Mouse (Mus musculus): ENCODE measurements around the gene Kcnb1. TPM values are rescaled to one million over a fixed set of nuclear protein-coding genes. Genes with fewer than 3 reads are reported as not detected.

Gene Kcnb1
- polyA plus RNA-seq, 1 experiment from 2014 or later, result 3.5 TPM

DNA sequence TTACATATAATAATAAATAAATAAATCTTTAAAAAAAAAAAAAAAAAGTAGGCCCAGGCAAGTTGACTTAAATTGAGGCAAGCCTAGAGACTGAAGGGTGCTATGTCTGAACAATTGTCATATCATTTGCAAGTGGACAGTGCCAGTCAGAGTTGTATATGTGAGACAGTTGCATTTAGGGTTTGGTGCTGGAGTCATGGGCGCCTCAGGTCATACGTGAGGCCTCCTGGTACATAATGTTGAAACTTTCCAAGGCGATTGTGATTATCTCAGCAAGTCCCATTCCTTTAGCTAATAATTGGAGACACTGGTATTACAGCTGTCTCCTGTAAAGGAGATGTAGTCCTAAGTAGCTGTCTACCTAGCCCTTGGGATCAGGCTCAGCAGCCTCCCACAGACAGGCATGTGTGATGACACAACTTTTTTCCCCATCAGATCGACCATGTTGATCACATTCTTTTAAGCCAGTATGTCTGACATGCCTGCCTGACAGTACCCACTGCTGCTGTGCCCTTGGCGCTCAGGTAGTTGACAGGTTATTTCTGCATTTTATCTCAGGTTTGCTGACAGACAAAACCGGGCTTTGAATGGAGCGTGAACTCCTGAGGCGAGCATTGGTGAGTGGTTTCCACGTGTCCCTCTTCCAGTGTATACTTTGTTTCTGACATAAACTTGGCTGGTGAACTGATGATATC is 125.2 kb downstream of the Kcnb1 start:
- 26% methylated on average over 9 of the region's 9 CpGs for WGBS
- 0 out of 2 replicates have a peak overlapping the region, but pooled peaks have one; percentile 10 for H3K27ac ChIP-seq

DNA sequence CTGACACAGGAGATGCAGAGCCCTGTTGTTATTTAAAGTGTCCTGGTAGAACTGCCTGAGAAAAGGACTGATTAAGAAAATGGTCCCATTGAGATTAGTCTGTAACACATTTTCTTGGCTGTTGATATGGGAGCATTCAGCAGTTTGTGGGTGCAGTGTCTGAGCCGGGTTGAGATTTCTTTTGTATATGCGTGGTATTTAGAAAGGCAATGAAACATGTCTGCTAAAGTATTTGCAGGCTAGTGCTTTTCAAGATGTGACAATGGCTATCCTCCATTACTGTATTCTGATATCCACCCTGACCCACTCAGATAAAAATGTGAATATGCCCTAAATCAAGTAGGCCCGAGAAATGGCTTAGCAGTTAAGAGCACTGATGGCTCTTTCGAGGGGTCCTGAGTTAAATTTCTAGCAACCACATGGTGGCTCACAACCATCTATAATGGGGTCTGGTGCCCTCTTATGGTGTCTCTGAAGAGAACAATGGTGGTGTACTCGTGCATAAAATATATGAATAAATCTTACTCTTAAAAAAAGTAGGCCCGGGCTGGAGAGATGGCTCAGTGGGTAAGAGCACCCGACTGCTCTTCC is 126.0 kb downstream of the Kcnb1 start:
- no peaks in the 10 kb centered on the region for H3K27me3 ChIP-seq (ENCODE audit: control insufficient read depth, insufficient read depth, low read length)
- no peak for ATAC-seq (ENCODE audit: low FRiP score)
- H3K4me1 ChIP-seq (replicated peaks; ENCODE audit: control insufficient read depth, insufficient read depth, low read length), result peaks cover 27% of the 10 kb centered on the region
- peak overlapping the region; percentile 85 for H3K9ac ChIP-seq
- peak overlapping the region; percentile 89 for H3K27ac ChIP-seq
- peak overlapping the region; percentile 64 for H3K4me2 ChIP-seq (replicated peaks)
- WGBS, result under 1% methylated on average over 7 of the region's 7 CpGs
- H3K36me3 ChIP-seq (replicated peaks; ENCODE audit: control insufficient read depth, insufficient read depth), result peaks cover 25% of the 10 kb centered on the region
- DNase-seq (ENCODE audit: low spot score), result peak; percentile 55
- H3K4me3 ChIP-seq (replicated peaks; ENCODE audit: low read length), result peak overlapping the region; percentile 88
- H3K9me3 ChIP-seq (ENCODE audit: control insufficient read depth, low read length), result no peaks in the 10 kb centered on the region

More for the DNA sequence above, 125.2 kb downstream of the Kcnb1 start:
- Histone ChIP-seq H3K9me3 (ENCODE audit: control insufficient read depth, low read length) (no peaks in the 10 kb centered on the region), H3K27me3 (ENCODE audit: control insufficient read depth, insufficient read depth, low read length) (no peaks in the 10 kb centered on the region), H3K9ac (peak overlapping the region; percentile 85), H3K4me1 (replicated peaks; ENCODE audit: control insufficient read depth, insufficient read depth, low read length) (peaks cover 27% of the 10 kb centered on the region), H3K4me2 (replicated peaks) (peak overlapping the region; percentile 64), H3K36me3 (replicated peaks; ENCODE audit: control insufficient read depth, insufficient read depth) (peaks cover 25% of the 10 kb centered on the region), H3K4me3 (replicated peaks; ENCODE audit: low read length) (peak overlapping the region; percentile 88)
- no peak for ATAC-seq (ENCODE audit: low FRiP score)
- no peak for DNase-seq (ENCODE audit: low spot score)

DNA sequence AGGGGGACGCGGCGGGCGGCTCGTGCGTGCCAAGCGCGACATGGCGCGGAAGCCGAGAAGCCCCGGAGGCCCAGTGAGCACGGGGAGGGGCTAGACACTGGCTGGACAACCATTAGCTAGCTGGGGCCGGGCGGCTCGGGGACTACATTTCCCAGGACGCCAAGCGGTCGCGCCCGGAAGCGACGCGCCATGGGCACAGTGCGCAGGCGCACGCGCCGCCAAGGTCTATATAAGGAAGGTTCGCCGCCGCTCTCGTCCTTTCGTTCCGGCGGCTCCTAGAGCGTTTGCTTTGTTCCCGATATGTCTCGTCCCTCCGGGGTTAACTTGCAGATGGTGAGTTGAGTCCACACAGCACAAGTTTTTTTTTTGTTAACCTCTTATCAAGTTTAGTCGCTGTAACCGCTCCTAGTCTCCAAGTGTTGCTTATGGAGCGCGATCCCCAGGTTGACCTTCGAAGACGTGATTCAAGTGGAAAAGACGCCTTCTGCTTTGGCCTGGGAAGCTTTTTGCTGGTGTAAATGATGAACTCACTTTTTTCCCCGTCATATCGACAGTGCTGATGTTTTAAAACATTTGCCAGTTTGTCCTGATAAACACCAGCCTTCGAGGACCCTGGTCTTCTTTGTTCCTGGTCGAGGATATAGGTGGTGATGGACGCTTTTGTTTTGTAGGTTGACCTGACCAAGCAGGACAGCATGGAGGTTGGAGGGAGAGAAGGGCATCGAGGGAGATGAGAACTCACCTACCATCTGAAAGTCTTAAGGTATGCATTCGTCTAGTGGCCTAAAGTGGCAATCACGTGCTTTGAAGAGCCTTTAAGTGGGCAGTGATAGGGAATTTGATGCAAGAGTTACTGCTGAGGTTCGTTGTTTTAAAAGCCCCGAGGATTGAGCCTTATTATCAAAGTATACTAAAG is 126.7 kb downstream of the Kcnb1 start, which contains the start of gene Znfx1:
Gene Znfx1 (minus strand): TSS at position 51 of the 916 bp plus-strand sequence.
- under 1% methylated on average over 54 of the region's 57 CpGs for WGBS
- peak; percentile 92 for ATAC-seq (ENCODE audit: low FRiP score)

DNA sequence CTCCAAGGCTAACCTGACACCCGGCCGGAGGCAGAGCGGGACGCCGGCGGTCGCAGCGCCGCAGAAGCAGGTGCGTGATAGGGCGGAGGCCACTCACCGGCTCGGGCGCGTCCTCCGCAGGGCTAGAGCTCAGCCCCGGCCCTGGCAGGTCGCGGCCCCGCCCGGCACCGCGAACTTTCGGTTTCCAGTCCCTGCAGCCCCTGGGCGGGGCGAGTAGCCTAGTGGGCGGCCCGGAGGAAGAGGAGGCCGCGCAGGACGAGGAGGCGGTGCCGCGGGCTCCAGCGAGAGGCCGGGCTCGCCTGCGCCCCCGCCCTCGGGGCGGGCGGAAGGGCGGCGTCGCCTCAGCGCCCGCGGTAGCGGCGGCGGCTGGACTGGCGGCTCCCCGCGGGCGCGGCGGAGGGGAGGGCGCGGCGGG is 127.5 kb downstream of the Kcnb1 start:
- ATAC-seq (ENCODE audit: low FRiP score) (peak; percentile 86), DNase-seq (ENCODE audit: low spot score) (peak; percentile 76)
- H3K4me1 ChIP-seq (replicated peaks; ENCODE audit: control insufficient read depth, insufficient read depth, low read length), result peaks cover 27% of the 10 kb centered on the region
- H3K27ac ChIP-seq, result peak overlapping the region; percentile 89
- H3K27me3 ChIP-seq (ENCODE audit: control insufficient read depth, insufficient read depth, low read length), result no peaks in the 10 kb centered on the region
- WGBS, result under 1% methylated on average over 41 of the region's 60 CpGs
- peaks cover 39% of the 10 kb centered on the region for H3K36me3 ChIP-seq (replicated peaks; ENCODE audit: control insufficient read depth, insufficient read depth)
- H3K4me3 ChIP-seq (replicated peaks; ENCODE audit: low read length), result peak overlapping the region; percentile 88
- H3K4me2 ChIP-seq (replicated peaks), result peak overlapping the region; percentile 83
- peak overlapping the region; percentile 85 for H3K9ac ChIP-seq
- no peaks in the 10 kb centered on the region for H3K9me3 ChIP-seq (ENCODE audit: control insufficient read depth, low read length)

More for the DNA sequence above, 126.7 kb downstream of the Kcnb1 start, which contains the start of gene Znfx1:
- Histone ChIP-seq H3K9ac (peak within 1 kb of the TSS; percentile 85), H3K9me3 (ENCODE audit: control insufficient read depth, low read length) (no peaks in the 10 kb centered on the region), H3K4me2 (replicated peaks) (peak within 1 kb of the TSS; percentile 83), H3K27me3 (ENCODE audit: control insufficient read depth, insufficient read depth, low read length) (no peaks in the 10 kb centered on the region), H3K4me3 (replicated peaks; ENCODE audit: low read length) (peak within 1 kb of the TSS; percentile 88), H3K4me1 (replicated peaks; ENCODE audit: control insufficient read depth, insufficient read depth, low read length) (peaks cover 27% of the 10 kb centered on the region), H3K36me3 (replicated peaks; ENCODE audit: control insufficient read depth, insufficient read depth) (peaks cover 31% of the 10 kb centered on the region), H3K27ac (peak within 1 kb of the TSS; percentile 89)
- peak; percentile 98 for DNase-seq (ENCODE audit: low spot score)

DNA sequence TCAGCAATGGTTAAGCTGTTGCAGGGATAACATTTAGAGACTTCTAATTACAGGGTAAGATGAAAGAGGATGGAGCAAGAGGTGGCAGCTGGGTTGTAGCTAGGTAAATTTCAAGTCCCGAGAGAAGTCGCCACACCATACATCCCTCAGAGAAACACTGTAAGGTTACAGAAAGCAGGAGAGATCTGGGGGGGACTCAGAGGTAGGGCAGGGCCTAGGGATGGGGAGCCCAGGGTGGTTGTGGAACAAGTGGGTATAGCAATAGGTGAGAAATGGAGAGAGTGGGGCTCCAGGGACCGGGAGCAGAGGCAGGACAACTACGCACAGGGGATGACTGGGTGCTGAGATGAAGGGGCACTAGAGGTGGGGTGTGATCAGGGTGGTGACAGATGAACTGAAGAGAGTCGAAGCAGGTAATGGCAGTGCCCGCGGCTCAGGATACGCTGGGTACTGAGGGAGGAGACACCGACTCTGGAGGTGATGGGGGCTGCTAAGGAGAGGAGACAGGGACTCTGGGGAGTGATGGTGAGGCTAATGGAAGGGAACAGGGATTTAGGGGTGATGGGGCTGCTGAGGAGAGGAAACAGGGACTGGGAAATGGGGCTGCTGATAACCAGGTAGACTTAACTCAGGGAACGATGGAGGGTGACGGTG is 128.4 kb downstream of the Kcnb1 start:
- WGBS, result 30% methylated on average over 11 of the region's 11 CpGs
- Histone ChIP-seq H3K27me3 (ENCODE audit: control insufficient read depth, insufficient read depth, low read length) (no peaks in the 10 kb centered on the region), H3K9ac (peak overlapping the region; percentile 85), H3K4me3 (replicated peaks; ENCODE audit: low read length) (peak overlapping the region; percentile 88), H3K4me2 (replicated peaks) (peak overlapping the region; percentile 83), H3K4me1 (replicated peaks; ENCODE audit: control insufficient read depth, insufficient read depth, low read length) (peaks cover 27% of the 10 kb centered on the region), H3K9me3 (ENCODE audit: control insufficient read depth, low read length) (no peaks in the 10 kb centered on the region), H3K36me3 (replicated peaks; ENCODE audit: control insufficient read depth, insufficient read depth) (peaks cover 45% of the 10 kb centered on the region), H3K27ac (no peak overlapping the region)
- DNase-seq (ENCODE audit: low spot score) (no peak), ATAC-seq (ENCODE audit: low FRiP score) (peak; percentile 3; the same call in 1 of the 2 replicates)

DNA sequence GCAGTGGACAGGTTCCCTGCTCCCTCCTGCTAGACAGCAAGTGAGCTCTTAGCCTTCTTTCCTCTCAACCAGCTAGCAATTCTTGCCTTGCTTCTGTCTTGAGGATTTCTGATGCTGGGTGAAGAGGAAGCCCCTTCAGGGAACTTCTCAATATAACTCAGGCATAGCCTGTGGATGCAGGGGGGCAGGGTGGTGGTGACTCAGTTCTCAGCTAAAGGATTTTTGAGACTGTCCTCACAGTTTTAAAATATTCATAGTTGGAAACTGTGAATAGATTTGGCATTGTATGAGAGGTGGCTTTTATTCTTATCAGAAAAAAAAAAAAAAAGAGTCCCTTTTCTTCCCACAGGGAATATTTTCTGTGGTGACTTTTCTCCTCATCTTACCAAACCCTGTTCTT is 129.2 kb downstream of the Kcnb1 start:
- Histone ChIP-seq H3K36me3 (replicated peaks; ENCODE audit: control insufficient read depth, insufficient read depth) (peaks cover 45% of the 10 kb centered on the region), H3K9me3 (ENCODE audit: control insufficient read depth, low read length) (no peaks in the 10 kb centered on the region), H3K4me2 (replicated peaks) (peak overlapping the region; percentile 1; the same call in 1 of the 2 replicates), H3K4me1 (replicated peaks; ENCODE audit: control insufficient read depth, insufficient read depth, low read length) (peaks cover 27% of the 10 kb centered on the region), H3K27ac (no peak overlapping the region), H3K4me3 (replicated peaks; ENCODE audit: low read length) (no peak overlapping the region), H3K27me3 (ENCODE audit: control insufficient read depth, insufficient read depth, low read length) (no peaks in the 10 kb centered on the region), H3K9ac (peak overlapping the region; percentile 85)
- ATAC-seq (ENCODE audit: low FRiP score), result no peak
- DNase-seq (ENCODE audit: low spot score), result no peak

DNA sequence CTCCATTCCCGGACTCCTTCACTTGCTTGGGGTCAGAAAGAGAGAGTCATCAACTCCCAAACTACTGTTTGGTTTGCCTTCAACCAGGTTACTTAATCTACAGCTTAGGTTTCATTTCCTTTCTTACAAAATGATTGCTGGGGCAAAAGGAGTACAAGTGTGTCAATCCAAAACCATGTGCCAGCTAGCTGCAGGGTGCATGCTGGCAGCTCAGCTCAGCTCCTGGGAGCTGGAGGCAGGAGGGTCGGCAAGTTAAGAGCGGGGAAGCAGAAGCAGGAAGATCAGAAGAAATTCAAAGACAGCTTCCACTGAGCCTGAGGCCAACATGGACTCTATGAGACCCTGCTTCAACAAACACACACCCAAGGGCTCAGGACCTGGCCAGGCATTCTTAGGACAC is 129.6 kb downstream of the Kcnb1 start:
- WGBS, result 62% methylated on average over 3 of the region's 3 CpGs
- DNase-seq (ENCODE audit: low spot score), result no peak
- H3K9ac ChIP-seq, result peak overlapping the region; percentile 41; the same call in 1 of the 2 replicates
- H3K4me3 ChIP-seq (replicated peaks; ENCODE audit: low read length), result no peak overlapping the region
- H3K27ac ChIP-seq, result no peak overlapping the region
- peaks cover 45% of the 10 kb centered on the region for H3K36me3 ChIP-seq (replicated peaks; ENCODE audit: control insufficient read depth, insufficient read depth)
- no peaks in the 10 kb centered on the region for H3K27me3 ChIP-seq (ENCODE audit: control insufficient read depth, insufficient read depth, low read length)
- no peak for ATAC-seq (ENCODE audit: low FRiP score)
- peak overlapping the region; percentile 1; the same call in 1 of the 2 replicates for H3K4me2 ChIP-seq (replicated peaks)
- H3K9me3 ChIP-seq (ENCODE audit: control insufficient read depth, low read length), result no peaks in the 10 kb centered on the region
- peaks cover 24% of the 10 kb centered on the region for H3K4me1 ChIP-seq (replicated peaks; ENCODE audit: control insufficient read depth, insufficient read depth, low read length)

DNA sequence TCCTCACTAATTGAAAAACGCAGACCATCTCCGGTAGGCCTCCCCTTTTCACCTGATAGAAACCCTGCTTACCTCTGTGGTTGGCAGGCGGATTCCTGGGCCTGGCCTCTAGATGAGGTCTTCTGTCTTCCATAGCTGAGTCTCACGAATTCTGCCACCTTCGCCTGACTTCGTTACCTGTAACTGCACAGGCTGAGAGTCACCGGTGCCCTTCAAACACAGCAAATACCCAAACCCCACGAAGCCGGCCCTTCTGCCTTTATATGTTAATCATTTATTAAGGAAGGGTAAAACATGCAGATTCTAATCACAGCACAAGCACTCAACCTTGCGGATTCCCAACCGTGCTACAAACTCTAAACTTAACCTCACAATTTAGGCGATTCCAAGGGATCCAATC is 130.0 kb downstream of the Kcnb1 start:
- H3K27me3 ChIP-seq (ENCODE audit: control insufficient read depth, insufficient read depth, low read length), result no peaks in the 10 kb centered on the region
- H3K9ac ChIP-seq, result peak overlapping the region; percentile 41; the same call in 1 of the 2 replicates
- H3K4me1 ChIP-seq (replicated peaks; ENCODE audit: control insufficient read depth, insufficient read depth, low read length), result peaks cover 20% of the 10 kb centered on the region
- no peak overlapping the region for H3K27ac ChIP-seq
- DNase-seq (ENCODE audit: low spot score), result no peak
- no peak overlapping the region for H3K4me3 ChIP-seq (replicated peaks; ENCODE audit: low read length)
- no peak for ATAC-seq (ENCODE audit: low FRiP score)
- 67% methylated on average over 12 of the region's 12 CpGs for WGBS
- H3K9me3 ChIP-seq (ENCODE audit: control insufficient read depth, low read length), result no peaks in the 10 kb centered on the region
- no peak overlapping the region for H3K4me2 ChIP-seq (replicated peaks)
- peaks cover 45% of the 10 kb centered on the region for H3K36me3 ChIP-seq (replicated peaks; ENCODE audit: control insufficient read depth, insufficient read depth)
